Comparison of ENCODE assay signal across 10 mouse cellular contexts in genomic region chr2:105908351-105908750, GRCm38 (mm10). TPM values are rescaled to one million over a fixed set of nuclear protein-coding genes. Genes with fewer than 3 reads are reported as not detected.
DNase-seq lines count a peak whose midpoint lies in the region; ATAC-seq and TF ChIP-seq lines count a peak whose summit lies in the region.
"Had no signal": no experiment of that assay in that cellular context is flagged by ENCODE, and none has a peak within 500 bp of the region (broad histone marks: within the 10 kb centered on the region; RNA-seq: fewer than 3 reads in every experiment).

No protein-coding gene starts in this region.

- H3K27me3 ChIP-seq in intestine, postnatal 0 days (replicated peaks; ENCODE audit: control insufficient read depth, insufficient read depth, low read length): no peaks in the 10 kb centered on the region
- H3K27me3 ChIP-seq in intestine, embryonic 15.5 days (replicated peaks): no peaks in the 10 kb centered on the region
- H3K27me3 ChIP-seq in CH12.LX (replicated peaks): no peaks in the 10 kb centered on the region
- H3K27me3 ChIP-seq in liver, postnatal 0 days (ENCODE audit: insufficient read depth, low read length): no peaks in the 10 kb centered on the region
- no peaks in the 10 kb centered on the region for H3K27me3 ChIP-seq in neural tube, embryonic 15.5 days (replicated peaks)
- H3K27me3 ChIP-seq: megakaryocyte, embryonic 14.5 days had no signal

- no peak for TF ChIP-seq POLR2A in CH12.LX (IDR thresholded peaks at IDR 0.05; ENCODE audit: low read depth, low read length)
- no peak for TF ChIP-seq POLR2A in brain, embryonic 14.5 days (IDR thresholded peaks at IDR 0.05; ENCODE audit: borderline replicate concordance, extremely low read depth, insufficient read depth, insufficient read length, poor library complexity, severe bottlenecking)

- no peaks in the 10 kb centered on the region for H3K4me1 ChIP-seq in intestine, postnatal 0 days (replicated peaks; ENCODE audit: control insufficient read depth, insufficient read depth, low read length)
- no peaks in the 10 kb centered on the region for H3K4me1 ChIP-seq in intestine, embryonic 15.5 days (replicated peaks)
- H3K4me1 ChIP-seq in CH12.LX (ENCODE audit: control insufficient read depth in 1 of 2, insufficient read depth in 2 of 2): peaks cover 0 to 16% of the 10 kb centered on the region in 2 experiments; a peak in 2 of 4 replicates
- peaks cover 9% of the 10 kb centered on the region for H3K4me1 ChIP-seq in liver, postnatal 0 days (ENCODE audit: insufficient read depth)
- peaks cover 12% of the 10 kb centered on the region for H3K4me1 ChIP-seq in neural tube, embryonic 15.5 days

- 0 out of 2 replicates have a peak, but pooled peaks cover 7% of the 10 kb centered on the region for H3K79me2 ChIP-seq in CH12.LX (replicated peaks; ENCODE audit: control insufficient read depth, extremely low read depth, insufficient read depth, poor library complexity, severe bottlenecking)

- H3K36me3 ChIP-seq in intestine, postnatal 0 days (ENCODE audit: control insufficient read depth, insufficient read depth): peaks cover 10% of the 10 kb centered on the region; the same call in 1 of the 2 replicates
- H3K36me3 ChIP-seq in intestine, embryonic 15.5 days: peaks cover 5% of the 10 kb centered on the region; the same call in 1 of the 2 replicates
- peaks cover 8 to 26% of the 10 kb centered on the region in 2 experiments for H3K36me3 ChIP-seq in CH12.LX (replicated peaks in 1 of 2; ENCODE audit: control insufficient read depth in 1 of 2, insufficient read depth in 1 of 2, low read length in 1 of 2)
- peaks cover 2% of the 10 kb centered on the region; the same call in 1 of the 2 replicates for H3K36me3 ChIP-seq in liver, postnatal 0 days (replicated peaks; ENCODE audit: insufficient read depth, low read length)
- 0 out of 2 replicates have a peak, but pooled peaks cover 5% of the 10 kb centered on the region for H3K36me3 ChIP-seq in neural tube, embryonic 15.5 days

- dilution Hi-C loops in CH12.LX (cut with MboI; ENCODE audit: extremely low pct_ligation_motif_present, extremely low pct_unique_long_range_greater_than_20kb, low sequenced_read_pairs): no loop called here

- in situ Hi-C loops in CH12.LX (cut with MboI; ENCODE audit: low pct_ligation_motif_present, low pct_unique_long_range_greater_than_20kb, low sequenced_read_pairs): no loop called here

- H3K4me3 ChIP-seq in intestine, postnatal 0 days (ENCODE audit: low read depth, low read length): no peak overlapping the region
- H3K4me3 ChIP-seq in intestine, embryonic 15.5 days (replicated peaks): no peak overlapping the region
- no peak overlapping the region for H3K4me3 ChIP-seq in CH12.LX (replicated peaks in 1 of 3; ENCODE audit: low read depth in 2 of 3, low read length in 2 of 3, poor library complexity in 1 of 3)
- H3K4me3 ChIP-seq in liver, postnatal 0 days (ENCODE audit: low read depth, low read length): no peak overlapping the region
- H3K4me3 ChIP-seq in neural tube, embryonic 15.5 days (replicated peaks): no peak overlapping the region
- H3K4me3 ChIP-seq: megakaryocyte, embryonic 14.5 days had no signal

- no peak overlapping the region for H3K27ac ChIP-seq in intestine, postnatal 0 days (ENCODE audit: low read depth, low read length)
- no peak overlapping the region for H3K27ac ChIP-seq in intestine, embryonic 15.5 days
- no peak overlapping the region for H3K27ac ChIP-seq in CH12.LX (ENCODE audit: insufficient read depth, low read depth)
- no peak overlapping the region for H3K27ac ChIP-seq in liver, postnatal 0 days (ENCODE audit: low read depth)
- no peak overlapping the region for H3K27ac ChIP-seq in neural tube, embryonic 15.5 days (replicated peaks)

- no peak overlapping the region for H3K9ac ChIP-seq in intestine, postnatal 0 days (ENCODE audit: low read depth, low read length)
- H3K9ac ChIP-seq in intestine, embryonic 15.5 days: no peak overlapping the region
- H3K9ac ChIP-seq in CH12.LX (ENCODE audit: insufficient read depth, low read depth): no peak overlapping the region
- no peak overlapping the region for H3K9ac ChIP-seq in liver, postnatal 0 days (replicated peaks)
- no peak overlapping the region for H3K9ac ChIP-seq in neural tube, embryonic 15.5 days (replicated peaks)

- 80% methylated on average over 5 of the region's 5 CpGs for WGBS in intestine, postnatal 0 days
- WGBS in intestine, embryonic 15.5 days: 85% methylated on average over 5 of the region's 5 CpGs
- WGBS in liver, postnatal 0 days (ENCODE audit: insufficient replicate concordance): 80% methylated on average over 5 of the region's 5 CpGs
- 70% methylated on average over 5 of the region's 5 CpGs for WGBS in neural tube, embryonic 15.5 days

- TF ChIP-seq RAD21 in CH12.LX (IDR thresholded peaks at IDR 0.05; ENCODE audit: low read depth, low read length): peak; percentile 68

- peak; percentile 65 for TF ChIP-seq CTCF in intestine, postnatal 0 days (IDR thresholded peaks at IDR 0.05; ENCODE audit: low read depth)
- TF ChIP-seq CTCF in CH12.LX (conservative IDR thresholded peaks at IDR 0.05 in 1 of 2, IDR thresholded peaks at IDR 0.05 in 1 of 2; ENCODE audit: low read depth in 2 of 2, low read length in 2 of 2): peak; percentile 16 to 65; a peak in 2 of 4 replicates
- TF ChIP-seq CTCF in brain, embryonic 14.5 days (IDR thresholded peaks at IDR 0.05; ENCODE audit: borderline replicate concordance, extremely low read depth, insufficient read depth, insufficient read length): 0 out of 2 replicates have a peak, but pooled peaks have one; percentile 7
- TF ChIP-seq CTCF in liver, postnatal 0 days (IDR thresholded peaks at IDR 0.05; ENCODE audit: low read depth): peak; percentile 42

- no peak overlapping the region for H3K4me2 ChIP-seq in intestine, postnatal 0 days (replicated peaks; ENCODE audit: low read depth)
- H3K4me2 ChIP-seq in intestine, embryonic 15.5 days (replicated peaks): no peak overlapping the region
- H3K4me2 ChIP-seq in CH12.LX (ENCODE audit: insufficient read depth, low read depth, poor library complexity, severe bottlenecking): no peak overlapping the region
- no peak overlapping the region for H3K4me2 ChIP-seq in liver, postnatal 0 days (ENCODE audit: low read depth, low read length)
- H3K4me2 ChIP-seq in neural tube, embryonic 15.5 days: no peak overlapping the region

- ATAC-seq in intestine, postnatal 0 days: no peak
- no peak for ATAC-seq in intestine, embryonic 15.5 days
- no peak for ATAC-seq in liver, postnatal 0 days
- ATAC-seq in neural tube, embryonic 15.5 days (ENCODE audit: low FRiP score): no peak
- ATAC-seq: forebrain, embryonic 16.5 days had no signal

- peak; percentile 61 for DNase-seq in CH12.LX (ENCODE audit: extremely low read depth)
- peak; percentile 23 for DNase-seq in brain, embryonic 14.5 days (ENCODE audit: low read depth)
- DNase-seq in liver, postnatal 0 days: no peak
- no peak for DNase-seq in ovary, postnatal 14 days (ENCODE audit: low spot score)
- no peak for DNase-seq in testis, postnatal 10 days (ENCODE audit: low spot score)

- TF ChIP-seq EP300 in CH12.LX (IDR thresholded peaks at IDR 0.05; ENCODE audit: low read length): no peak
- no peak for TF ChIP-seq EP300 in liver, postnatal 0 days (IDR thresholded peaks at IDR 0.05; ENCODE audit: low read depth)

- H3K9me3 ChIP-seq in intestine, postnatal 0 days (ENCODE audit: control insufficient read depth): no peaks in the 10 kb centered on the region
- H3K9me3 ChIP-seq in intestine, embryonic 15.5 days: no peaks in the 10 kb centered on the region
- H3K9me3 ChIP-seq in CH12.LX (replicated peaks; ENCODE audit: low read length): no peaks in the 10 kb centered on the region
- H3K9me3 ChIP-seq in liver, postnatal 0 days (ENCODE audit: low read length): no peaks in the 10 kb centered on the region
- H3K9me3 ChIP-seq in neural tube, embryonic 15.5 days (replicated peaks): no peaks in the 10 kb centered on the region
- H3K9me3 ChIP-seq: megakaryocyte, embryonic 14.5 days had no signal

TF ChIP-seq in CH12.LX, 34 proteins besides CTCF, POLR2A, EP300 and RAD21:
- TF ChIP-seq UBTF (IDR thresholded peaks at IDR 0.05; ENCODE audit: low read depth, low read length) (no peak), CHD2 (IDR thresholded peaks at IDR 0.05; ENCODE audit: low read length) (0 out of 2 replicates have a peak, but pooled peaks have one; percentile 50), JUND (conservative IDR thresholded peaks at IDR 0.05; ENCODE audit: low read depth, low read length) (no peak), SMC3 (IDR thresholded peaks at IDR 0.05; ENCODE audit: low read depth, low read length) (peak; percentile 53)

RNA-seq across cellular contexts. Expression of gene Immp1l, which starts 3.9 kb away (rescaled TPM):
- polyA plus RNA-seq in intestine, postnatal 0 days (2015; fragmentation: Nextera tagmentation; extraction: Ambion mirVana): 97.6 and 102 TPM in 2 replicates
- polyA plus RNA-seq in intestine, embryonic 15.5 days (2015; fragmentation: Nextera tagmentation; extraction: Ambion mirVana): 119 and 127 TPM in 2 replicates
- total RNA-seq in CH12.LX (2012; rRNA removed) (32.5 and 40.7 TPM in 2 replicates), CH12.LX (2014; rRNA removed) (103 and 107 TPM in 2 replicates)
- polyA plus RNA-seq in CH12.LX (2012; ENCODE audit: insufficient read length, low read depth): 37.0 and 40.4 TPM in 2 replicates
- 36.6 and 45.8 TPM in 2 replicates for polyA plus RNA-seq in brain, embryonic 14.5 days (2012; rRNA removed)
- polyA plus RNA-seq in liver, postnatal 0 days (2015; fragmentation: Nextera tagmentation; extraction: Ambion mirVana): 64.4 and 68.9 TPM in 2 replicates
- 109 and 112 TPM in 2 replicates for polyA plus RNA-seq in neural tube, embryonic 15.5 days (2015; fragmentation: Nextera tagmentation; extraction: Ambion mirVana)

RNA-seq across cellular contexts. Expression of gene Elp4, which starts 4.0 kb away (rescaled TPM):
- 11.2 and 11.6 TPM in 2 replicates for polyA plus RNA-seq in intestine, postnatal 0 days (2015; fragmentation: Nextera tagmentation; extraction: Ambion mirVana)
- 31.5 and 37.0 TPM in 2 replicates for polyA plus RNA-seq in intestine, embryonic 15.5 days (2015; fragmentation: Nextera tagmentation; extraction: Ambion mirVana)
- total RNA-seq in CH12.LX (2012; rRNA removed) (11.6 and 15.4 TPM in 2 replicates), CH12.LX (2014; rRNA removed) (31.2 and 34.7 TPM in 2 replicates)
- polyA plus RNA-seq in CH12.LX (2012; ENCODE audit: insufficient read length, low read depth): 21.3 and 23.8 TPM in 2 replicates
- 13.7 and 14.1 TPM in 2 replicates for polyA plus RNA-seq in brain, embryonic 14.5 days (2012; rRNA removed)
- polyA plus RNA-seq in liver, postnatal 0 days (2015; fragmentation: Nextera tagmentation; extraction: Ambion mirVana): 8.0 and 9.7 TPM in 2 replicates
- 38.1 and 40.0 TPM in 2 replicates for polyA plus RNA-seq in neural tube, embryonic 15.5 days (2015; fragmentation: Nextera tagmentation; extraction: Ambion mirVana)

Comparison
In these comparisons a context has a peak if more than half of its experiments do, and no peak if none do; other contexts are left out.
1. CTCF ChIP-seq: peak in every context shown above with its lines; median percentile 65 in intestine, postnatal 0 days; 42 in liver, postnatal 0 days; 40 in CH12.LX; 7 in brain, embryonic 14.5 days.
2. DNase-seq: peak in CH12.LX (single experiment) and brain, embryonic 14.5 days (single experiment); none in liver, postnatal 0 days (single experiment), ovary, postnatal 14 days (single experiment) and testis, postnatal 10 days (single experiment).